Mouse (Mus musculus): ENCODE measurements around the gene Pgpep1l. TPM values are rescaled to one million over a fixed set of nuclear protein-coding genes. Genes with fewer than 3 reads are reported as not detected.
"Not testable (repeated sequence)": the region's sequence is repeated elsewhere in the genome, so short reads cannot be mapped to it uniquely, and the experiment has no call there.

Pgpep1l gene
- polyA plus RNA-seq, 1 experiment from 2014 or later, result not detected

DNA sequence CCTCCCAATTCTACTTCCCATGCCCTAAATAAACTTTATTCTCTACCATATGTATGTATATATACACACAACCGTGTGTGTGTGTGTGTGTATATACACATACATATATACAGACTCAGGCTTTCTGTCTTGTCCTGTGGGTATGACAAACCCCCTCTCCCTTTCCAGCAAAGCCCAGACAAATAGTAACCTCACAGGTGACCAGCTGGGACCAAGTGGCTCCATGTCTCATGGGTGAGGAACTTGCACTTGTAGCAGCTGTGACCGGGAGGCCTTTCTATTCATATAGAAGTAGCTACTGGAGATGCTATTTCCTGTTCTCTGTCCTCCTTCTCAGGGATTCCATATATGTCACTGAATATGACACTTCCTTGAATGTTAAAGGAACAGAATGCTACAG is 23.5 kb upstream of the Pgpep1l start:
- DNase-seq (ENCODE audit: low spot score) (no peak), ATAC-seq (ENCODE audit: insufficient number of reproducible peaks, low FRiP score, low TSS enrichment, low read depth) (no peak)
- H3K27ac ChIP-seq (replicated peaks; ENCODE audit: low read depth, low read length), result no peak overlapping the region; the same call in 1 of the 2 replicates
- H3K4me2 ChIP-seq (ENCODE audit: low read depth, severe bottlenecking), result no peak overlapping the region
- WGBS, result 91% methylated on average over 2 of the region's 2 CpGs
- H3K9ac ChIP-seq (ENCODE audit: low read length), result no peak overlapping the region
- H3K27me3 ChIP-seq (ENCODE audit: control insufficient read depth, insufficient read depth, low read length), result no peaks in the 10 kb centered on the region
- H3K36me3 ChIP-seq (ENCODE audit: control insufficient read depth, insufficient read depth, low read length), result no peaks in the 10 kb centered on the region
- no peak overlapping the region for H3K4me3 ChIP-seq (ENCODE audit: low read depth, low read length)
- no peaks in the 10 kb centered on the region for H3K9me3 ChIP-seq (ENCODE audit: control insufficient read depth, low read length)
- 0 out of 2 replicates have a peak, but pooled peaks cover 4% of the 10 kb centered on the region for H3K4me1 ChIP-seq (ENCODE audit: control insufficient read depth, insufficient read depth, low read length)

DNA sequence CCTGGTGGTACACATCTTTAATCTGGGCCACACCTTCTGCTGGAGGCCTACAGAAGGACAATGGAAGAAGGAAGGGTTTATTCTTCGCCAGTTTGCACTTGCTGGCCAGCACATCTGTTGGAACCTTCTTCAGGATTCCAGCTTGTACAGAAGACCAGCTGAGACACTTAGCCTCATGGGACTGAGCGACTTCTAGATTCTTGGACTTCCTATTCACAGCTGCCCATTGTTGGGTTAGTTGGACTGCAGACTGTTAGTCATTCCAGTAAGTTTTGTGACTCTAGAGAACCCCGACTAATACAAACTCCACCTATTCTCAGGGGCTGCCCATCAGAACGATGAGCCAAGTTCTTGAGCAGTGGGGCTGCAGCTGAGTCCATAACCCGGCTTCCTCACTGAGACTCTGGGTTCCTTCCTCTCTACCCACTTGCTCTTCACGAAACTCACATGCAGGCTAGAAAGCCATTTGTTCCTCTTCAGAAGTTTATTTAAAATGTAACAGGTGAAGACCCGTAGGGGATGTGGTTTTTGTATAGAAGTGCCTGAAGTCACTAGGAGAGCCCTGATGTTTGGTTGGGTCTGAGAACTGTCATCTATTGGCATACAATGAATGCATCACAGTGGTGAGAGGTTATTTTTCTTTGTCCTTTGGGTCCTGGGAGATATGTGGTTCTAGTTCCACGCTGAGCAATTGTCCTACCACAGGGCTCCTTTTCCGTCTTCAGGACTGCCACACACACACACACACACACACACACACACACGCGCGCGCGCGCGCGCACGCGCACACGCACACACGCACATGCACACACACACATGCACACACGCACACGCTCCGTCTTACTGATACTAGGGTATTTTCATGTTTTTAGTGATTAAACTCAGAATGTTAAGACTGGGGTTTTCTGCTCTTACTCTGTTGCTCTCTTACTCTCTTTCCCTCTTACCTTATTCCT is 22.8 kb upstream of the Pgpep1l start:
- Histone ChIP-seq H3K27me3 (ENCODE audit: control insufficient read depth, insufficient read depth, low read length) (no peaks in the 10 kb centered on the region), H3K4me1 (ENCODE audit: control insufficient read depth, insufficient read depth, low read length) (0 out of 2 replicates have a peak, but pooled peaks cover 4% of the 10 kb centered on the region), H3K36me3 (ENCODE audit: control insufficient read depth, insufficient read depth, low read length) (no peaks in the 10 kb centered on the region), H3K9me3 (ENCODE audit: control insufficient read depth, low read length) (no peaks in the 10 kb centered on the region), H3K4me2 (ENCODE audit: low read depth, severe bottlenecking) (no peak overlapping the region), H3K4me3 (ENCODE audit: low read depth, low read length) (no peak overlapping the region), H3K27ac (replicated peaks; ENCODE audit: low read depth, low read length) (no peak overlapping the region; the same call in 1 of the 2 replicates), H3K9ac (ENCODE audit: low read length) (no peak overlapping the region)
- ATAC-seq (ENCODE audit: insufficient number of reproducible peaks, low FRiP score, low TSS enrichment, low read depth) (no peak), DNase-seq (ENCODE audit: low spot score) (no peak)
- 95% methylated on average over 24 of the region's 24 CpGs for WGBS

DNA sequence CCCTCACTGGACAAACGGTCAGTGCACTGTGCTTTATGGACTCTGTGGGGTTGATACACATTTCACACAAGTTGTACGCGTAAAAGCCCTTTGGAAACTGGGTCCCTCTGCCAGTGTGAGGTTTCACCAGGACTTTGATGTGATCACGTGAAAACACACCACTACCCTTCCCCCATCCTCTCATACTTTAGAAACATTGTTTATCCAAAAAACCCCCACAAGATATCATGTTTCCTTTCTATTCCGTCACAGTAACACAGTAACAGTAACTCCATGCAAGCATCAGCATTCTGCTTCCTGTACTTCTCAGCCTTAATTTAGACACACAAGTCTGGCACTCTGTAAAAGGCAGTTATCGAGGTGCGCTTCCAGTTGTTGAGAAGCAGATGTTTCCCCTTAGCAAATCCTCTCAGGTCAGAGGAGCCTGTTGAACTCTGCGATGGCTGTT is 21.8 kb upstream of the Pgpep1l start:
- Histone ChIP-seq H3K9me3 (ENCODE audit: control insufficient read depth, low read length) (no peaks in the 10 kb centered on the region), H3K4me2 (ENCODE audit: low read depth, severe bottlenecking) (no peak overlapping the region), H3K4me3 (ENCODE audit: low read depth, low read length) (no peak overlapping the region), H3K9ac (ENCODE audit: low read length) (no peak overlapping the region), H3K27me3 (ENCODE audit: control insufficient read depth, insufficient read depth, low read length) (no peaks in the 10 kb centered on the region), H3K36me3 (ENCODE audit: control insufficient read depth, insufficient read depth, low read length) (no peaks in the 10 kb centered on the region), H3K4me1 (ENCODE audit: control insufficient read depth, insufficient read depth, low read length) (0 out of 2 replicates have a peak, but pooled peaks cover 4% of the 10 kb centered on the region), H3K27ac (replicated peaks; ENCODE audit: low read depth, low read length) (peak overlapping the region; percentile 64; the same call in 1 of the 2 replicates)
- ATAC-seq (ENCODE audit: insufficient number of reproducible peaks, low FRiP score, low TSS enrichment, low read depth), result peak; percentile 72; the same call in 1 of the 2 replicates
- WGBS, result 23% methylated on average over 8 of the region's 8 CpGs
- peak; percentile 52 for DNase-seq (ENCODE audit: low spot score)

DNA sequence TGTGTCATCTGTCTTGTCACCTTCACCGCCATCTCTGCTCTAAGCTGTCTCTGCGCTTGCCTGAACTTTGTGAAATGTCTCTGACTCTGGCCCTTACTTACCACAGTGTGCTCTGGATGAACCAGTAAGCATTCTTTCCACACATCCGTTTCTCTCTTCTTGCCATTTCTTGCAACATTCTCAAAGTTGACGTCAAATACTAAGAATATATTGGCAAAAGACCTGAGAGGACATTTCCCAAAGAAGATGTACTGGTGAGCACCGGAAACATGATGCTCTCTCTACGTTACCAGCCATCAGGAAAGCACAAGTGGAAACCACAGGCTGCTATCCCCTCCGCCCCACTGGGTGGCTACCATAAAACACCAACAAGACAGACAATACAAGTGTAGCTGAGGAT is 19.7 kb upstream of the Pgpep1l start:
- no peak overlapping the region for H3K27ac ChIP-seq (replicated peaks; ENCODE audit: low read depth, low read length)
- no peaks in the 10 kb centered on the region for H3K27me3 ChIP-seq (ENCODE audit: control insufficient read depth, insufficient read depth, low read length)
- DNase-seq (ENCODE audit: low spot score), result no peak
- H3K4me2 ChIP-seq (ENCODE audit: low read depth, severe bottlenecking), result no peak overlapping the region
- WGBS, result 87% methylated on average over 7 of the region's 7 CpGs
- H3K4me1 ChIP-seq (ENCODE audit: control insufficient read depth, insufficient read depth, low read length), result peaks cover 6% of the 10 kb centered on the region; the same call in 1 of the 2 replicates
- H3K9me3 ChIP-seq (ENCODE audit: control insufficient read depth, low read length), result no peaks in the 10 kb centered on the region
- H3K4me3 ChIP-seq (ENCODE audit: low read depth, low read length), result no peak overlapping the region
- no peak for ATAC-seq (ENCODE audit: insufficient number of reproducible peaks, low FRiP score, low TSS enrichment, low read depth)
- no peaks in the 10 kb centered on the region for H3K36me3 ChIP-seq (ENCODE audit: control insufficient read depth, insufficient read depth, low read length)
- H3K9ac ChIP-seq (ENCODE audit: low read length), result no peak overlapping the region

DNA sequence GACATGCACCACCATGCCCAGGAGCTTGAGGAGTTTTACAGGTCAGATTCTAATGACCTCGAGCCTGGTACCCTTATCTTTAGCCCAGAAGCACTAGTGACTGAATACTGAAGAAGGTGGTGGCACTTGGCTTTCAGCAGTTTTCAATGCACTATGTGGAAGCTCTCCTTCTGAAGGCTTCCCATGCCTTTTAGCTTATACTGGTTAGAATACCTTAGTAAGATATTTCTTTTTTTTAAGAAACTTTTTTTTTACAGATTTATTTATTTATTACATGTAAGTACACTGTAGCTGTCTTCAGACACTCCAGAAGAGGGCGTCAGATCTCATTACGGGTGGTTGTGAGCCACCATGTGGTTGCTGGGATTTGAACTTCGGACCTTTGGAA is 19.1 kb upstream of the Pgpep1l start:
- 79% methylated on average over 4 of the region's 4 CpGs for WGBS
- not testable (repeated sequence) for ATAC-seq (ENCODE audit: insufficient number of reproducible peaks, low FRiP score, low TSS enrichment, low read depth); H3K4me1 ChIP-seq (ENCODE audit: control insufficient read depth, insufficient read depth, low read length); H3K4me3 ChIP-seq (ENCODE audit: low read depth, low read length); H3K27me3 ChIP-seq (ENCODE audit: control insufficient read depth, insufficient read depth, low read length); H3K27ac ChIP-seq (replicated peaks; ENCODE audit: low read depth, low read length); H3K9me3 ChIP-seq (ENCODE audit: control insufficient read depth, low read length); DNase-seq (ENCODE audit: low spot score); H3K4me2 ChIP-seq (ENCODE audit: low read depth, severe bottlenecking); H3K9ac ChIP-seq (ENCODE audit: low read length); H3K36me3 ChIP-seq (ENCODE audit: control insufficient read depth, insufficient read depth, low read length)

DNA sequence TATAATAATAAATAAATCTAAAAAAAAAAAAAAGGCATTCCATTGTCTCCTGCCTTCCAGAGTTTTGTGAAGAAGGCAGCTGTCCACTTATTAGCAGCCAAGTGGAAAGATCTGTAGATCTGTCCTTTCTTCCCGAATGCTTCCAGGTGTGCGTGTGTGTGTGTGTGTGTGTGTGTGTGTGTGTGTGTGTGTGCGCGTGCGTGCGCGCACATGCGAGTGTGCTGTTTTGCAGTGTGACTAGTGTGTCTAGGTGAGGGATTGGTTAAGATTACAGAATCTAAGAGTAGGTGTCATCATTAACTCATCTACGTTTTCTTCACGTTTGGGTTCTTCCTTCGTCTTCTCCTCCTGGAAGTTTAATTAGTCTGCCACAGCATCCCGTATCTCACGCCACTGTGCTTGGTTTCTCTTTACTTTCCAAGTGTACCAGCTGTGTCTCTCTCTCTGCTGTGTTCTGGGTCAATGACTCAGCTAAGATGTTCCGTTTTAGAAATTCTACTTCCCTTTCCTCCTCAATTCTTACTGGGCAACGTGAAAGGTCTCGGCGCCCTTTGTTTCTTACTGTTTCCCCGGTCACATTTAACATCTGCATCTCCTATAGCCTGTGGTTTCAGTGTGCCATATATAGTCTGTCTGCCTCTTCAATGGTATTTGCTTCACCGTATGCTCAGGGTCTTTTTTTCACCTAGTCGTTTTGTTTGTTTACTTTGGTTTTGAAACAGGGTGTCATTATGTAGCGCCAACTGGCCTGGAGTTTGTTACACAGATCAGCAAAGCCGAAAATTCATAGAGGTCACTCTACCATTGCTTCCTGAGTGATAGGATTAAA is 18.5 kb upstream of the Pgpep1l start:
- DNase-seq (ENCODE audit: low spot score) (no peak), ATAC-seq (ENCODE audit: insufficient number of reproducible peaks, low FRiP score, low TSS enrichment, low read depth) (no peak)
- Histone ChIP-seq H3K27me3 (ENCODE audit: control insufficient read depth, insufficient read depth, low read length) (no peaks in the 10 kb centered on the region), H3K9me3 (ENCODE audit: control insufficient read depth, low read length) (no peaks in the 10 kb centered on the region), H3K4me3 (ENCODE audit: low read depth, low read length) (no peak overlapping the region), H3K4me2 (ENCODE audit: low read depth, severe bottlenecking) (no peak overlapping the region), H3K4me1 (ENCODE audit: control insufficient read depth, insufficient read depth, low read length) (peaks cover 10% of the 10 kb centered on the region; the same call in 1 of the 2 replicates), H3K27ac (replicated peaks; ENCODE audit: low read depth, low read length) (no peak overlapping the region), H3K36me3 (ENCODE audit: control insufficient read depth, insufficient read depth, low read length) (no peaks in the 10 kb centered on the region), H3K9ac (ENCODE audit: low read length) (no peak overlapping the region)
- WGBS, result 87% methylated on average over 22 of the region's 22 CpGs

DNA sequence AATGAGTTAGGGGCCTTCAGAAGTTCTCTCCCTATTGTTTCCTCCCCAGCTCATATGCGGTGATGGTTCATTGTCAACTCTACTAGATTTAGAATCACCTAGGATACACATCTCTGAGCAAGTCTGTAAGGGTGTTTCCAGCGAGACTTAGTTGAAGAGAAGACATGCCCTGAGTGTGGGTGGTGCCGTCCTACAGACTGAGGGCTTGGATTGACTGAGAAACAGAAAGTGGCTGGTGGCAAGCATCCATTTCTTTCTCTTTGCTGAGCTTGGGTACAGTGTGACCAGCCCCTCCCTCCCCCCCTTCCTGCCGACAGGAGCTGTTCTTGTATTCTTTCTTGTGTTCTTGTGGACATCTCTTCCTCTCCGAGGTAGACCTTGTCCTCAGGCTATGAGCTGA is 17.3 kb upstream of the Pgpep1l start:
- Histone ChIP-seq H3K9ac (ENCODE audit: low read length) (no peak overlapping the region), H3K9me3 (ENCODE audit: control insufficient read depth, low read length) (no peaks in the 10 kb centered on the region), H3K27me3 (ENCODE audit: control insufficient read depth, insufficient read depth, low read length) (0 out of 2 replicates have a peak, but pooled peaks cover 2% of the 10 kb centered on the region), H3K4me2 (ENCODE audit: low read depth, severe bottlenecking) (no peak overlapping the region), H3K4me1 (ENCODE audit: control insufficient read depth, insufficient read depth, low read length) (peaks cover 19% of the 10 kb centered on the region), H3K4me3 (ENCODE audit: low read depth, low read length) (no peak overlapping the region), H3K36me3 (ENCODE audit: control insufficient read depth, insufficient read depth, low read length) (no peaks in the 10 kb centered on the region), H3K27ac (replicated peaks; ENCODE audit: low read depth, low read length) (no peak overlapping the region)
- WGBS, result 77% methylated on average over 5 of the region's 5 CpGs
- ATAC-seq (ENCODE audit: insufficient number of reproducible peaks, low FRiP score, low TSS enrichment, low read depth), result no peak
- no peak for DNase-seq (ENCODE audit: low spot score)

DNA sequence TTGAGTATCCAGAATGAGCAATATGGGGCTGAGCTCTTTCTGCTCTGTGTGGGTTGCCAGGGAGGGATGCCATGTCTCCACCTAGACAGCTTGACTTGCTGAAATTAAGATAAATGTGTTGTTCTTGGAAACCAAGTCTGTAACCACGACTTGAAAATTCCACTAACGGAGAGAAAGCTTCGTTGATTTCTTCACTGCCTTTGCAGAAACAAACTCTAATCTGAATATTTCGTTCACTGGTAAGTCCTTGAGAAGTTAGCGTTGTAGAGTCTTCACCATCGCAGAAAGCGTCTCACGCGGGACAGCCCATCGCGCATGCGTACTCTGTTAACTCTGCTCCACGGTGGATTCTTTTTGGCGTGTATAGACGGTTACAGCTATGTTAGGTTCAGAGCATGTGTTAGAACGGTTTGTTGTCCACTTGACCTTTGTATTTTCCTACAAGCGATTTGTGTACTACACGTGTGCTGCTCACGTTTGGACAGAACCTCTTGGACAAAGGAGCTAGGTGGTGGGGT is 16.4 kb upstream of the Pgpep1l start:
- H3K27me3 ChIP-seq (ENCODE audit: control insufficient read depth, insufficient read depth, low read length), result 0 out of 2 replicates have a peak, but pooled peaks cover 2% of the 10 kb centered on the region
- peaks cover 23% of the 10 kb centered on the region for H3K4me1 ChIP-seq (ENCODE audit: control insufficient read depth, insufficient read depth, low read length)
- no peak for ATAC-seq (ENCODE audit: insufficient number of reproducible peaks, low FRiP score, low TSS enrichment, low read depth)
- WGBS, result 94% methylated on average over 19 of the region's 19 CpGs
- H3K9me3 ChIP-seq (ENCODE audit: control insufficient read depth, low read length), result no peaks in the 10 kb centered on the region
- H3K4me3 ChIP-seq (ENCODE audit: low read depth, low read length), result no peak overlapping the region
- no peak overlapping the region for H3K4me2 ChIP-seq (ENCODE audit: low read depth, severe bottlenecking)
- H3K9ac ChIP-seq (ENCODE audit: low read length), result no peak overlapping the region
- DNase-seq (ENCODE audit: low spot score), result no peak
- no peaks in the 10 kb centered on the region for H3K36me3 ChIP-seq (ENCODE audit: control insufficient read depth, insufficient read depth, low read length)
- H3K27ac ChIP-seq (replicated peaks; ENCODE audit: low read depth, low read length), result no peak overlapping the region
